In genomic region chr19:56722711-56723330, GRCm38 (mm10) we compare ENCODE assay signal across 9 mouse cellular contexts. TPM values are rescaled to one million over a fixed set of nuclear protein-coding genes. Genes with fewer than 3 reads are reported as not detected.
DNase-seq lines count a peak whose midpoint lies in the region; ATAC-seq and TF ChIP-seq lines count a peak whose summit lies in the region.
"Had no signal": no experiment of that assay in that cellular context is flagged by ENCODE, and none has a peak within 500 bp of the region (broad histone marks: within the 10 kb centered on the region; RNA-seq: fewer than 3 reads in every experiment).

No protein-coding gene starts in this region.

- peak; percentile 8 for ATAC-seq in lung, postnatal 0 days
- no peak for ATAC-seq in megakaryocyte-erythroid progenitor cell, adult 5-6 weeks (replicated peaks; ENCODE audit: low FRiP score, low TSS enrichment, poor library complexity, severe bottlenecking)

- peak; percentile 79 for DNase-seq in heart, embryonic 10.5 days (ENCODE audit: low spot score)
- DNase-seq in heart, adult 8-10 months (ENCODE audit: low spot score) = no peak
- DNase-seq in brain, adult 2 months (ENCODE audit: low read depth, low spot score) = peak; percentile 74
- DNase-seq in frontal cortex, postnatal 36 days (ENCODE audit: low spot score in 2 of 2) = peak; percentile 60 to 73
- peak; percentile 40 to 59 for DNase-seq in layer of hippocampus, postnatal 10 days (ENCODE audit: low spot score in 2 of 2)
- peak; percentile 21 for DNase-seq in lung, postnatal 0 days (ENCODE audit: low spot score)
- peak; percentile 59 for DNase-seq in right cerebral cortex, postnatal 14 days

- peak overlapping the region; percentile 94 for H3K4me2 ChIP-seq in lung, postnatal 0 days (replicated peaks; ENCODE audit: low read depth, low read length)

- no peaks in the 10 kb centered on the region for H3K36me3 ChIP-seq in heart, embryonic 10.5 days
- no peaks in the 10 kb centered on the region for H3K36me3 ChIP-seq in lung, postnatal 0 days (ENCODE audit: insufficient read depth, low read length)

- H3K27ac ChIP-seq in heart, embryonic 10.5 days = peak overlapping the region; percentile 82
- H3K27ac ChIP-seq in lung, postnatal 0 days (ENCODE audit: low read length) = peak overlapping the region; percentile 83

- peak overlapping the region; percentile 70 for H3K4me3 ChIP-seq in heart, embryonic 10.5 days
- H3K4me3 ChIP-seq in lung, postnatal 0 days (ENCODE audit: low read depth, low read length) = peak overlapping the region; percentile 63

- no peak for TF ChIP-seq CTCF in lung, postnatal 0 days (IDR thresholded peaks at IDR 0.05)

- H3K9ac ChIP-seq in lung, postnatal 0 days (replicated peaks; ENCODE audit: low read depth) = peak overlapping the region; percentile 66

- H3K4me1 ChIP-seq in heart, embryonic 10.5 days = peaks cover 45% of the 10 kb centered on the region
- H3K4me1 ChIP-seq in lung, postnatal 0 days (ENCODE audit: insufficient read depth, low read depth, low read length) = peaks cover 15% of the 10 kb centered on the region

- TF ChIP-seq EP300 in lung, postnatal 0 days (IDR thresholded peaks at IDR 0.05) = no peak

- H3K9me3 ChIP-seq in heart, embryonic 10.5 days = no peaks in the 10 kb centered on the region
- H3K9me3 ChIP-seq in lung, postnatal 0 days (ENCODE audit: low read length) = no peaks in the 10 kb centered on the region

- 1% methylated on average over 69 of the region's 69 CpGs for WGBS in heart, embryonic 10.5 days
- WGBS in lung, postnatal 0 days = 3% methylated on average over 65 of the region's 69 CpGs

- peaks cover 90% of the 10 kb centered on the region for H3K27me3 ChIP-seq in heart, embryonic 10.5 days (ENCODE audit: insufficient read depth, poor library complexity, severe bottlenecking)
- no peaks in the 10 kb centered on the region for H3K27me3 ChIP-seq in lung, postnatal 0 days (replicated peaks; ENCODE audit: insufficient read depth, low read length)

RNA-seq across cellular contexts. Expression of gene Adrb1, which starts 0.8 kb away (rescaled TPM):
- polyA plus RNA-seq in heart, embryonic 10.5 days (2016; fragmentation: Nextera tagmentation; extraction: Ambion mirVana) = 0.65 and 1.3 TPM in 2 replicates
- total RNA-seq in heart, adult 8-10 months (2022) = 10 to 100 TPM; 19.4 to 26.8 (median 22.2) TPM
- total RNA-seq in layer of hippocampus, postnatal 10 days (2021) = 10 to 100 TPM; 12.1 to 12.8 TPM
- 12.6 and 14.7 TPM in 2 replicates for polyA plus RNA-seq in lung, postnatal 0 days (2015; fragmentation: Nextera tagmentation; extraction: Ambion mirVana)
- total RNA-seq in megakaryocyte-erythroid progenitor cell, adult 5-6 weeks (2014; fragmentation: Nextera tagmentation) = not detected in 2 replicates
- total RNA-seq in megakaryocyte-erythroid progenitor cell, adult 5-6 weeks (2017) = not detected in 2 replicates
- polyA plus RNA-seq: Patski had no signal

Comparison
In these comparisons a context has a peak if more than half of its experiments do, and no peak if none do; other contexts are left out.
1. RNA of gene Adrb1, which starts 0.8 kb away (total RNA-seq): 19.4 to 26.8 TPM in heart, adult 8-10 months and 12.1 to 12.8 TPM in layer of hippocampus, postnatal 10 days; not detected in megakaryocyte-erythroid progenitor cell, adult 5-6 weeks; every median in the first group is over 10 times any median in the second.